Mouse (Mus musculus): ENCODE results near the gene Scarb2.
"Not testable (repeated sequence)": the region's sequence is repeated elsewhere in the genome, so short reads cannot be mapped to it uniquely, and the experiment has no call there.

Scarb2 gene

GRCm38 (mm10) chr5:92506733-92507132 lies at the start of gene Scarb2:
TSS of gene Scarb2 (minus strand) at chr5:92506833.
- DNase-seq (ENCODE audit: low spot score): no peak

- DNase-seq (ENCODE audit: low spot score): no peak
Measured at GRCm38 (mm10) chr5:92555905-92556304, 49.3 kb upstream of the Scarb2 start.

GRCm38 (mm10) chr5:92554891-92555511 lies 48.4 kb upstream of the Scarb2 start, which contains the start of gene Fam47e:
TSS of gene Fam47e (plus strand) at chr5:92555069.
- no peak for DNase-seq (ENCODE audit: low spot score)

- peak; percentile 21 for DNase-seq (ENCODE audit: low spot score)
Measured at GRCm38 (mm10) chr5:92554443-92554842, 47.8 kb upstream of the Scarb2 start.

- no peak for DNase-seq (ENCODE audit: low spot score)
Measured at GRCm38 (mm10) chr5:92553939-92554338, 47.3 kb upstream of the Scarb2 start.

- no peak for DNase-seq (ENCODE audit: low spot score)
Measured at GRCm38 (mm10) chr5:92552611-92553010, 46.0 kb upstream of the Scarb2 start.

DNA sequence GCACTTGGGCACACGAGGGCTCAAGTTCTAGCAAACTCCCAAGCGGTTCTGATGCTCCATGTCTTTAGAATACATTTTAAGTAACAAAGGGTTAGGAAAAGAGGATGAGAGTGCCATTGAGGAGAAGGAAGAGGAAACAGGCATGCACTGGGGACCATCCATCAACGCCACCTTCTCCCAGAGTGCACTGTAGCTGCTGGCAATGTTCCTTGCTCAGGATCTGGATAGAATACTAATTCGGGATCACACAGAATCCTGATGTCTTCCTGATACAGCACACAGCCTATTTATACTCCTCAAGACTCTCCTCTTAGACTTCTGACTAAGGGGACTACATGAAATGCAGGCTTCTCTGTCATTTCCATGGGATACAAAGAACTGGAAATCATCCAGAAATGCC lies 33.1 kb upstream of the Scarb2 start:
- DNase-seq (ENCODE audit: low spot score): no peak

GRCm38 (mm10) chr5:92524821-92525258 lies 18.2 kb upstream of the Scarb2 start:
- DNase-seq (ENCODE audit: low spot score): no peak

- DNase-seq (ENCODE audit: low spot score): not testable (repeated sequence)
Measured at GRCm38 (mm10) chr5:92521131-92521530, 14.5 kb upstream of the Scarb2 start.

DNA sequence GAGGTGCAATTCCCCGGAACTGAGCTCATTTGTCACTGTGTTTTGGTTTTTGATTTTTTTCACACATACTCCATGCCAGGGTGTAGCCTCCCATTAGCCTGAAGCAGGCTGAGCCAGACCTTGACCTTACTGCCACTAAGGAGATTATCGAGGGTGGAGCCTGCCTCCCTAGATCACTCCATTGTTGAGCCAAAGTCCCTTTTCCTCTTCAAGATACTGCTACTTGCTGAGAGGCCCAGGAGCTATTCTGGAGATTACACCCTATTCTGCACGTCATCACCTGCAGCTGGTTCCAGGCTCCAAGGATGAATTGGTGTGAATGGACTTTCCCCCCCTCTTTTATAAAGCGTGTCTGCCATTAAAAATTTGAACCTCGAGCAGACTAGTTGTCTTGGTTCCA lies 5.4 kb upstream of the Scarb2 start:
- DNase-seq (ENCODE audit: low spot score): no peak

GRCm38 (mm10) chr5:92511256-92511655 lies 4.6 kb upstream of the Scarb2 start:
- DNase-seq (ENCODE audit: low spot score): no peak

DNA sequence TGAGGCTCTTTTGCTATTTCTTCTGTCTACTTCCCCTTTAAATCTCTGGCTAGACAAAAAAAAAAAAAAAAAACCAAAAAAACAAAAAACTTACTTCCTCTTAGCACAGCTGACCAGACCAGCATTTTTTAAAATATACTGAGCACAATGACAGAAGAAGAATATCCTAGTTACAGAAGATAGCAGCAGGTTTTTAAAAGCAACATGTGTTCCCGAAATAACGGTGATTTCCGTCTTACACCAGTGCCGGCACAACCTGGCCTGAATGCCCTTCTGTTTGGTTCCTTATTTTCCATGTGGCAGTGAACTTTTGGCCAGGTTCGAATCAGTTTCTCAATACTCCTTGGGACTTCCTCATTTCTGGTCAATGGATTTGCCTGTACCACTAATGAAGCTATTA lies 2.2 kb upstream of the Scarb2 start:
- no peak for DNase-seq (ENCODE audit: low spot score)

GRCm38 (mm10) chr5:92506301-92506729 lies 318 bp downstream of the Scarb2 start:
- peak; percentile 86 for DNase-seq (ENCODE audit: low spot score)

DNA sequence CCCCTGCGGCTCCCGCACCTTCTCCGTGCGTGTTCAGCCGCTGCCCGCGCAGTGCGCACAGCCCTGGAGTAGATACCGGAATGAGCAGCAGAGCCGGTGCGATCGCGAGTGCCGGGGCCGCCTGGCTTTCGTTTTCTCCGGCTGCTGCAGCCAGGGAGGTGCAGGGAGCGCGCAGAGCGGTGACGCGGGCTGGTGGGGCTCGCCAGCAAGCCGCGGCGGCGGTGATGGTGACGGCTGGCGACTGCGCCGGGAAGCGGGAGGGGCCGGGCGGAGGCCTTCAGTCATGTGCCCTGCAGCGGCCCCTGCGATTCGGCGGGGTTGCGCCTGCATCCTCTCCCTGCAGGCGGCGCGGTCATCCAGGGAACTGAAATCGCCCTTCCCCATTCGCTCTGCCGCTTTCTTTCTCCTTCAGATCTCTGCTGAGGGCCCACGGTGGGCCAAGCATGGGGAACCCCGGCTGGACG lies 1.2 kb downstream of the Scarb2 start:
- peak; percentile 96 for DNase-seq (ENCODE audit: low spot score)

DNA sequence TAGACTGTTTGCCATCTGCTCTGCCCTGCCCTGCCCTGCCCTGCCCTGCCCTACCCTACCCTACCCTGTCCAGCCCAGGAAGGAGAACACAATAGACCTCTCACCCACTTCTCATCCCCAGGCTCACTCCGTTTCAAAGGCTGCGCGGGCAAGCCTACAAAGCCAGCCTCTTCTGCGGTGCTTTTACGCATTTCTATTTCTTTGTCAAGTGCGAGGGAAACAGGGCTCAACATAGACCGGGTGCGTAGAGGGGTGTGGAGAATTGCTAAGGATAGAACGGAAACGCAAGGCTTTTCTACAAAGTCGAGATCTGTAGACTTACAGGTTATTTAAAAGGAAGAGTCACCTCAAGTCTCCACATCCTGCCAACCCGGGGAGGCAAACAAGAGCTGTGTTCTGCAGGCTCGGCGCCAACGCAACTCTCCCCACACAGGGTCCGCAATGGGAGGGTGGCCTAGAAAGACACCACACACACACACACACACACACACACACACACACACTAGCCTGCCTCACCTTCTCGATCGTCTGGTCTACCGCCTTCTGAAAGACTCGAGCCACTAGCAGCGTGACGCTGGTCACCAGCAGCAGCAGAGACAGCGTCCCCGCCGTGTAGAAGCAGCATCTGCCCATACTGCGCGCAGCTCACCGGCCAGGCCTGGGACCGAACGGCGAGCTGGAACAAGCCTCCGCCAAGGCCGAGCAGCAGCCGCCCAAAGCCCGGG lies 1.8 kb downstream of the Scarb2 start:
- DNase-seq (ENCODE audit: low spot score): peak; percentile 50

- DNase-seq (ENCODE audit: low spot score): peak; percentile 28
Measured at GRCm38 (mm10) chr5:92503856-92504618, 2.6 kb downstream of the Scarb2 start.

GRCm38 (mm10) chr5:92503356-92503847 lies 3.2 kb downstream of the Scarb2 start:
- DNase-seq (ENCODE audit: low spot score): peak; percentile 54

DNA sequence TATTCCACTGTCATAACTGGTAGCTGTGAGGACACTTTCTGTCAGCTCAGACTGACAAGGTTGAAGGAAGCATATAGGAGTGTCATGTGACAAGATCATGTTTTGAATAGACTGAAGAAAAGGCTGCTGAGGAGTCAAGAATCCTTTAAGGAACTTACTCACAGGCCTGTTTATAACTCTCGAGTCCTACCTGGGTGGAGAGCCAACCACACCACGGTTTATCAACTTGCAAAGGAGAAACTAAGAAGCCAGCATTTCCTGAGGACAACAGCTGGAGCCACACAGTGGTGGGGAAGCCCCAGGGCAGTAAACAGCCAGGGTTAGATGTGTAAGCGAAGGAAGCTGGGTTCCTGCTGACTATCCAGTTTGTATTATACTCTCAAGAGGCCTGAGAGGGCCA lies 7.3 kb downstream of the Scarb2 start:
- peak; percentile 24 for DNase-seq (ENCODE audit: low spot score)

- DNase-seq (ENCODE audit: low spot score): peak; percentile 97
Measured at GRCm38 (mm10) chr5:92498661-92499060, 8.0 kb downstream of the Scarb2 start.

DNA sequence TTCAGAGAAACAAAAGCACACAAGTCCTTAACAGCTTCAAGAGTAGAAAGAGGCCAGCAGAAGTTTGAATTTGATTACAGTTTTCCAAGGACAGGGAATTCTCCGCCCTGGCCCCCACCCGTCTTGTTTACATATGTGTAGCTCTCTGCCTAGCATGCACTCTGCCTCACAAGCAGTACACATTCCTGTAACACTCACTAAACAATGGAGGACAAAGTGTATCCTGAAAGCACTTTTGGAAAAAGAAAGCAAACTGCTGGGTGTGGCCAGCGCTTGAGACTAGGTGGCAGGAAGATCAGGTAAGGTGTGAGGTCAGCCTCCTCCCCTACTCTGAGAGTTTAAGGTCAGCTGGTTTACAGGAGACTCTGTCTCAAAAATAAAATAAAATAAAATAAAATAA lies 8.4 kb downstream of the Scarb2 start:
- DNase-seq (ENCODE audit: low spot score): no peak

- no peak for DNase-seq (ENCODE audit: low spot score)
Measured at GRCm38 (mm10) chr5:92495771-92496409, 10.7 kb downstream of the Scarb2 start.

DNA sequence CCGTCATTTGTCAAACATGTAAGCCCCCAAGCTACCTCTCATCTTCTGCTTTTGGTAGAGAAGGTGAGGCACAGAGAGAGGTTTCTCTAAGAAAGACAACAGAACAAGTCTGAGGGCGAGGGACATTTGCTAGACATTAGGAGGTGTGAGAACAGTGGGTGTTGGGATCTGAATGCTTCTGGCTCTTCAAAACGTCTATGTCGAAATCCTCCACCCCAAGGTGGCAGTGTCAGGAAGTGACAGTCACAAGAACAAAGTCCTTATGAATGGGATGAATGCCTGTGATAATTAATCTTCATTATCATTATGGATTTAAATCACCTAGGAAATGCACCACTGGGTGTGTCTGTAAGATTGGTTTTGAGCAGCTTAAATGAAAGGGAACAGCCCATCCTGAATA lies 11.3 kb downstream of the Scarb2 start:
- DNase-seq (ENCODE audit: low spot score): no peak

Data from MN1 (cell line).